Mouse (Mus musculus): Measurements from ENCODE around the gene Wrnip1.

DNA sequence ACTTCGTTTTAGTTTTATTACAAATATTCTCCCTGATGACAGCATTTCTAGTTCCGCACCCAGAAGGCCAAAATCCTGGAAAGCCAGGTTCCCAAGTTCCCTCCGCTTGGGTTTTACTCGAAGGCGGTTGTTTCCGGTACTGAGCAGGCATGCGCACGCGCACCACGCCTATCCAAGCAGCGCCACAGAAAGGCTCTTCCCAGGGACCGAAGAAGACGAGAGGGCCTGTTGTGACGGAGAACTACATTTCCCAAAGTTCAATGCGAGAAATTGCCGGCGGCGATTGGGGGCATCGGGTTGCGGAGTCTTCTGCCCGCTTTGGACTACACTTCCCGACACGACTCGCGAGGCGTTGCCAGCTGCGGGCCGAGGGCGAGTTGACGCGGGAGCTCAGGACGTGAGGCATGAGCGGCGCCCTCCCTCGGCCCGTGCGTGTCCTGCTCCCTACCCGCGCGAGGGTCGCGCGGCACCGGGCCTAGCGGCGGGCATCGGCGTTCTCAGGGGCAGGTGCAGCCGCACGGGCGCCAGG lies at the start of gene Wrnip1:
- TF ChIP-seq ZC3H11A (IDR thresholded peaks at IDR 0.05; ENCODE audit: low read depth, low read length) (no peak), EP300 (IDR thresholded peaks at IDR 0.05; ENCODE audit: low read depth in 1 of 2, low read length in 2 of 2) (no peak), TCF12 (IDR thresholded peaks at IDR 0.05; ENCODE audit: low read depth, low read length) (no peak; the same call in 1 of the 2 replicates), GATA1 (IDR thresholded peaks at IDR 0.05; ENCODE audit: low read depth, low read length) (no peak), USF2 (IDR thresholded peaks at IDR 0.05; ENCODE audit: borderline replicate concordance in 1 of 2, insufficient read depth in 1 of 2, low read depth in 1 of 2, low read length in 2 of 2) (no peak), MAFK (IDR thresholded peaks at IDR 0.05; ENCODE audit: borderline replicate concordance, low read depth, low read length) (no peak)
